Mouse (Mus musculus): ENCODE results near the gene Cacna1e. TPM values are rescaled to one million over a fixed set of nuclear protein-coding genes. Genes with fewer than 3 reads are reported as not detected.

The Cacna1e gene
- polyA plus RNA-seq, 1 experiment, result not detected

DNA sequence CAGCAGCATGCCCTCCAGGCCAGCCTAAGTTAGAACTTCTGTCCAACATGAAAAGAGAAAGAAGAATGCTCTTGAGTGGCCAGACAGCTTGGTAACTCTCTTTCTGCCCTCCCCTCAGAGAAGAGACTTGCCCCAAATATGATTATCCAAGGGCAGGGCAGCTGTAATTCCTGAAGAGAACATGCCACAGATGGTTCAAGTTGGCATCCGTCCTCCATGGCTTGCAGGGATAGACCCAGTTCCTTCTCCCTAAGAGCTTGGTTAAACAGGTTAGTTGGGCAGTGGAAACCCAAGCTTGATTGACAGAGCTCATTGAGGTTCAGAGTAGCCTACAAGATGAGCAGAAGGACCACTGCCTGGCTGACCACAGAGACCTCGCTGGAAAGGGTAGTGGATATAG is 85.5 kb downstream of the Cacna1e start:
- H3K4me3 ChIP-seq (replicated peaks), result no peak overlapping the region
- no peaks in the 10 kb centered on the region for H3K4me1 ChIP-seq (ENCODE audit: control insufficient read depth)
- no peaks in the 10 kb centered on the region for H3K36me3 ChIP-seq (ENCODE audit: control insufficient read depth)
- peaks cover 21% of the 10 kb centered on the region for H3K9me3 ChIP-seq (ENCODE audit: control insufficient read depth, low read length)
- H3K27me3 ChIP-seq (ENCODE audit: control insufficient read depth), result peaks cover 3% of the 10 kb centered on the region; the same call in 1 of the 2 replicates
- TF ChIP-seq TAL1 (IDR thresholded peaks at IDR 0.05; ENCODE audit: low read length) (no peak), GATA1 (IDR thresholded peaks at IDR 0.05; ENCODE audit: low read length) (no peak)

DNA sequence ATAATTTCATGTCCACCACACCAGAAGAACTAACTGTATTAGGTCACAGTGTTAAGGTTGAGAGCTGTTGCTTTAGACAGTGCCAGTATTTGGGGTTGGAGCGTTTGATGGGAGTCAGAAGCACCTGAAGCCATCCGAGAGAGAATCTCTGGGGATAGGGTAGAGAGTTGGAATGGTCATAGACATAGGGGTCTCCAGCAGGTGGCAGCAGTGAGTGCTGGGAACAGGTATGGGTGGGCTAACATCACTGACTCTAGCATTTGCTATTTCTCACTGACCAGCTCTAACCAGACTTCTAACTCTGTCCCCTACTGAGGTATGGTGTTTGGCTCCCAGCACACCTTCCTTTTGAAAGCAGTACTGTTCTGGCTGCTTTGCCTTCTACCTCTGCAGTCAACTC is 87.6 kb downstream of the Cacna1e start:
- H3K27me3 ChIP-seq (ENCODE audit: control insufficient read depth), result peaks cover 3% of the 10 kb centered on the region; the same call in 1 of the 2 replicates
- peaks cover 21% of the 10 kb centered on the region for H3K9me3 ChIP-seq (ENCODE audit: control insufficient read depth, low read length)
- no peaks in the 10 kb centered on the region for H3K4me1 ChIP-seq (ENCODE audit: control insufficient read depth)
- TF ChIP-seq TAL1 (IDR thresholded peaks at IDR 0.05; ENCODE audit: low read length) (no peak), GATA1 (IDR thresholded peaks at IDR 0.05; ENCODE audit: low read length) (no peak)
- no peaks in the 10 kb centered on the region for H3K36me3 ChIP-seq (ENCODE audit: control insufficient read depth)
- H3K4me3 ChIP-seq (replicated peaks), result no peak overlapping the region

DNA sequence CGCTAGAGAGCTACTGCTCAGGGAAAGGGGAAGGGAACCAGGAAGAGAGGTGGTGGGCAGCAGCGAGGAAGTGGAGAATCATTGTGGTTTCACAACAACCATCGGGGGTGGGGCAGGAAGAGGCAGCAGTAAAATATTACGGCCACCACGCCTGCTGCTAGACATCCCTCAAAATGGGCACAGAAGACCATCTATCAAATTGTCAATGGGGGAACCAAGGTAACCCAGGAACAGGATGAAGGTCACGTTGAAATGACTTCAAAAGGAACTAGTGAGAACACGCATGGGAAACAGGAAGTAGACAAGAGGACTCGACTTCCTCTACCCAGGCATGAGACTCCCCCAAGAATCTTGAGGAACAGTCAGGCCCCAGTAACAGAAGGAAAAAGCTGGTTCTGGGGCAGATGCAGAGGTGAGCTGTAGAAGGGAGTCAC is 89.8 kb downstream of the Cacna1e start:
- peaks cover 16% of the 10 kb centered on the region for H3K9me3 ChIP-seq (ENCODE audit: control insufficient read depth, low read length)
- no peaks in the 10 kb centered on the region for H3K4me1 ChIP-seq (ENCODE audit: control insufficient read depth)
- no peak overlapping the region for H3K4me3 ChIP-seq (replicated peaks)
- H3K36me3 ChIP-seq (ENCODE audit: control insufficient read depth), result no peaks in the 10 kb centered on the region
- H3K27me3 ChIP-seq (ENCODE audit: control insufficient read depth), result peaks cover 3% of the 10 kb centered on the region; the same call in 1 of the 2 replicates
- TF ChIP-seq TAL1 (IDR thresholded peaks at IDR 0.05; ENCODE audit: low read length) (no peak), GATA1 (IDR thresholded peaks at IDR 0.05; ENCODE audit: low read length) (no peak)

- Histone ChIP-seq H3K4me1 (ENCODE audit: control insufficient read depth) (no peaks in the 10 kb centered on the region), H3K27me3 (ENCODE audit: control insufficient read depth) (no peaks in the 10 kb centered on the region), H3K4me3 (replicated peaks) (no peak overlapping the region), H3K36me3 (ENCODE audit: control insufficient read depth) (no peaks in the 10 kb centered on the region), H3K9me3 (ENCODE audit: control insufficient read depth, low read length) (peaks cover 4% of the 10 kb centered on the region)
- TF ChIP-seq GATA1 (IDR thresholded peaks at IDR 0.05; ENCODE audit: low read length) (no peak), TAL1 (IDR thresholded peaks at IDR 0.05; ENCODE audit: low read length) (no peak)
Measured at GRCm38 (mm10) chr1:154791544-154792174, 92.6 kb downstream of the Cacna1e start.

DNA sequence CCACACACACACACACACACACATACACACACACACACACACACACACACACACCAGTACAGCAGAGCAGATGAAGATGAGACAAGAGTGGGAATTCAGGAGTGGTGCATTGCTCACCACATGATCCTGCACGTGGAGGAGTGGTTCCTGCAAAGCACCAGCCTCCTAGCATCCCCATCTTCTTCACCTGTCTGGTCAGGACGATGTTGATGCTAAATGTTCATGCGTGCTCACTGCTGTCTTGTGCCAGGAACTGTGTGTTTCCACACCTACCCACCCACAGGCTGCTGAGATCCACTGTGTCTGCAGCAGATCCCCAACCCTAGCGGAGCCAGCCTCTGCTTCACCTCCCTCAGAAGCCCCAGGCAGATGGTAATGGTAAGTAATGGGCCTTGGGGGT is 95.8 kb downstream of the Cacna1e start:
- Histone ChIP-seq H3K4me1 (ENCODE audit: control insufficient read depth) (peaks cover 2% of the 10 kb centered on the region), H3K9me3 (ENCODE audit: control insufficient read depth, low read length) (no peaks in the 10 kb centered on the region), H3K36me3 (ENCODE audit: control insufficient read depth) (no peaks in the 10 kb centered on the region), H3K27me3 (ENCODE audit: control insufficient read depth) (peaks cover 5% of the 10 kb centered on the region; the same call in 1 of the 2 replicates), H3K4me3 (replicated peaks) (no peak overlapping the region)
- no peak for TF ChIP-seq TAL1 (IDR thresholded peaks at IDR 0.05; ENCODE audit: low read length)
- no peak for TF ChIP-seq GATA1 (IDR thresholded peaks at IDR 0.05; ENCODE audit: low read length)

GRCm38 (mm10) chr1:154788069-154788468 is 96.2 kb downstream of the Cacna1e start:
- H3K27me3 ChIP-seq (ENCODE audit: control insufficient read depth), result peaks cover 5% of the 10 kb centered on the region; the same call in 1 of the 2 replicates
- no peaks in the 10 kb centered on the region for H3K36me3 ChIP-seq (ENCODE audit: control insufficient read depth)
- no peaks in the 10 kb centered on the region for H3K9me3 ChIP-seq (ENCODE audit: control insufficient read depth, low read length)
- no peak overlapping the region for H3K4me3 ChIP-seq (replicated peaks)
- peaks cover 2% of the 10 kb centered on the region for H3K4me1 ChIP-seq (ENCODE audit: control insufficient read depth)
- TF ChIP-seq TAL1 (IDR thresholded peaks at IDR 0.05; ENCODE audit: low read length) (no peak), GATA1 (IDR thresholded peaks at IDR 0.05; ENCODE audit: low read length) (no peak)

GRCm38 (mm10) chr1:154787418-154787817 is 96.9 kb downstream of the Cacna1e start:
- H3K4me3 ChIP-seq (replicated peaks), result no peak overlapping the region
- H3K9me3 ChIP-seq (ENCODE audit: control insufficient read depth, low read length), result no peaks in the 10 kb centered on the region
- no peaks in the 10 kb centered on the region for H3K36me3 ChIP-seq (ENCODE audit: control insufficient read depth)
- TF ChIP-seq GATA1 (IDR thresholded peaks at IDR 0.05; ENCODE audit: low read length) (no peak), TAL1 (IDR thresholded peaks at IDR 0.05; ENCODE audit: low read length) (no peak)
- peaks cover 5% of the 10 kb centered on the region; the same call in 1 of the 2 replicates for H3K27me3 ChIP-seq (ENCODE audit: control insufficient read depth)
- H3K4me1 ChIP-seq (ENCODE audit: control insufficient read depth), result peaks cover 2% of the 10 kb centered on the region

- no peaks in the 10 kb centered on the region for H3K36me3 ChIP-seq (ENCODE audit: control insufficient read depth)
- TF ChIP-seq GATA1 (IDR thresholded peaks at IDR 0.05; ENCODE audit: low read length) (no peak), TAL1 (IDR thresholded peaks at IDR 0.05; ENCODE audit: low read length) (no peak)
- H3K4me3 ChIP-seq (replicated peaks), result no peak overlapping the region
- no peaks in the 10 kb centered on the region for H3K9me3 ChIP-seq (ENCODE audit: control insufficient read depth, low read length)
- H3K27me3 ChIP-seq (ENCODE audit: control insufficient read depth), result peaks cover 5% of the 10 kb centered on the region; the same call in 1 of the 2 replicates
- peaks cover 2% of the 10 kb centered on the region for H3K4me1 ChIP-seq (ENCODE audit: control insufficient read depth)
Measured at GRCm38 (mm10) chr1:154786243-154786669, 98.0 kb downstream of the Cacna1e start.

DNA sequence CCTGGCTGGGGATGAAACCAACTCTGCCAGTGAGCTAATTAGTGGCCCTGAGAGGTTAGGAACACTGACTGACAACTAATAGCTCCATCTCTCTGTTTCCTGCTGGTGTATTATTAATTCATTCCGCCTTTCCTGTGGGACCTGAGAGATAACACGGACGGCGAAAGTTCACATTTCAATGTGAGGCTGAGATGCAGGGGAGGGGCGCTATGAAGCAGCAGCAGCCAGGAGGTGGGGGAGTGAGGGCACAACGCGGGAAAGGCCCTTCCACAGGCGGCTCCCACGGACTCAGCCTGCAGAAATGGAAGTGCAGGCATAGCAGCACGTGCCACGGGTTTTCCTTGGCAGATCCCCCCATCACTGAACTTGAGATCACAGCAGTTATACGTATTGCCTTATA is 99.4 kb downstream of the Cacna1e start:
- TF ChIP-seq GATA1 (IDR thresholded peaks at IDR 0.05; ENCODE audit: low read length), result no peak
- no peak for TF ChIP-seq TAL1 (IDR thresholded peaks at IDR 0.05; ENCODE audit: low read length)
- peaks cover 2% of the 10 kb centered on the region for H3K4me1 ChIP-seq (ENCODE audit: control insufficient read depth)
- H3K27me3 ChIP-seq (ENCODE audit: control insufficient read depth), result peaks cover 5% of the 10 kb centered on the region; the same call in 1 of the 2 replicates
- H3K9me3 ChIP-seq (ENCODE audit: control insufficient read depth, low read length), result no peaks in the 10 kb centered on the region
- no peak overlapping the region for H3K4me3 ChIP-seq (replicated peaks)
- no peaks in the 10 kb centered on the region for H3K36me3 ChIP-seq (ENCODE audit: control insufficient read depth)
